Mouse (Mus musculus) cortical plate, adult 2 months (tissue): ENCODE measurements around the gene Gldc.

ENCODE experiments used
- CTCF ChIP-seq: fragments of 200-500 bp; IDR thresholded peaks from 2 replicates; pipeline ENCODE4 v1.5.1; 2011; ENCODE audit warnings: mild to moderate bottlenecking, control low read depth, low read length; ENCODE audit not compliant: insufficient read depth; ENCODE audit errors: extremely low read depth
- POLR2A ChIP-seq: fragments of 200-500 bp; IDR thresholded peaks from 2 replicates; pipeline ENCODE4 v1.6.1; 2011; ENCODE audit warnings: mild to moderate bottlenecking, low read length, control low read depth; ENCODE audit not compliant: insufficient read depth; ENCODE audit errors: extremely low read depth

- no peak for TF ChIP-seq CTCF
- no peak for TF ChIP-seq POLR2A
Measured at GRCm38 (mm10) chr19:30117775-30118174, 57.5 kb downstream of the Gldc start.
